Mouse (Mus musculus) MEL (cell line): ENCODE results near the gene Clcn5. TPM values are rescaled to one million over a fixed set of nuclear protein-coding genes. Genes with fewer than 3 reads are reported as not detected.
A peak's percentile ranks its signal among the peaks of the same experiment; 100 is the strongest.

Experiments used
- DNase-seq: peaks from one replicate; pipeline ENCODE4 v3.0.0; 2011; ENCODE audit warnings: low read depth, low spot score
- H3K27ac ChIP-seq: 2 replicates; pipeline ENCODE4 v1.5.1; 2012; ENCODE audit warnings: low read depth, mild to moderate bottlenecking, control low read depth, low read length, moderate library complexity; ENCODE audit not compliant: control insufficient read depth
- H3K27me3 ChIP-seq, 2 experiments: fragments of 150-350 bp in 1 of 2; sonication (generic) in 1 of 2; 2 replicates each; pipeline ENCODE4 v1.6.1; 2012; ENCODE audit warnings: low read length in 2 of 2, mild to moderate bottlenecking in 2 of 2, improper control_type of control experiment in 1 of 2, moderate library complexity in 1 of 2; ENCODE audit not compliant: insufficient read depth in 2 of 2, control insufficient read depth in 1 of 2
- H3K36me3 ChIP-seq, 2 experiments: 2 replicates each; pipeline ENCODE4 v1.6.1; 2012 to 2014; ENCODE audit warnings: low read length in 2 of 2, improper control_type of control experiment in 1 of 2, inconsistent platforms in 1 of 2, mild to moderate bottlenecking in 1 of 2; ENCODE audit not compliant: insufficient read depth in 2 of 2, control insufficient read depth in 1 of 2
- H3K4me1 ChIP-seq, 2 experiments: fragments of 150-350 bp in 1 of 2; sonication (generic) in 1 of 2; 2 replicates each; pipeline ENCODE4 v1.6.1; 2012; ENCODE audit warnings: low read length in 2 of 2, improper control_type of control experiment in 1 of 2, mild to moderate bottlenecking in 1 of 2; ENCODE audit not compliant: insufficient read depth in 2 of 2, control insufficient read depth in 1 of 2
- H3K4me3 ChIP-seq, 2 experiments: fragments of 150-350 bp in 1 of 2; sonication (generic) in 1 of 2; 2 replicates each; pipeline ENCODE4 v1.5.1; 2012; ENCODE audit warnings: low read depth in 2 of 2, low read length in 2 of 2, mild to moderate bottlenecking in 2 of 2, moderate library complexity in 2 of 2, control low read depth in 1 of 2, improper control_type of control experiment in 1 of 2; ENCODE audit not compliant: control insufficient read depth in 1 of 2, insufficient read depth in 1 of 2
- H3K79me2 ChIP-seq: 2 replicates; pipeline ENCODE4 v1.6.1; 2012; ENCODE audit warnings: mild to moderate bottlenecking, low read length, moderate library complexity; ENCODE audit not compliant: control insufficient read depth, poor library complexity, insufficient read depth
- H3K9ac ChIP-seq: 2 replicates; pipeline ENCODE4 v1.6.1; 2012; ENCODE audit warnings: low read depth, mild to moderate bottlenecking, control low read depth, low read length, moderate library complexity; ENCODE audit not compliant: control insufficient read depth, poor library complexity, severe bottlenecking
- H3K9me3 ChIP-seq: fragments of 150-350 bp; sonication (generic); replicated peaks from 2 replicates; pipeline ENCODE4 v1.6.1; 2012; ENCODE audit warnings: mild to moderate bottlenecking, low read length, improper control_type of control experiment, moderate library complexity; ENCODE audit not compliant: insufficient read depth
- BHLHE40 ChIP-seq: IDR thresholded peaks from 2 replicates; pipeline ENCODE4 v1.6.1; 2012; ENCODE audit warnings: low read depth, mild to moderate bottlenecking, inconsistent platforms, low read length, improper control_type of control experiment, borderline replicate concordance
- CHD2 ChIP-seq: IDR thresholded peaks from 2 replicates; pipeline ENCODE4 v1.6.1; 2011; ENCODE audit warnings: low read length, improper control_type of control experiment
- CTCF ChIP-seq, 3 experiments: IDR thresholded peaks in 2 of 3; conservative IDR thresholded peaks in 1 of 3; 2 replicates each; pipeline ENCODE4 v1.5.1; 2011 to 2012; ENCODE audit warnings: low read length in 3 of 3, low read depth in 2 of 3, mild to moderate bottlenecking in 2 of 3, improper control_type of control experiment in 1 of 3, inconsistent platforms in 1 of 3, mixed read lengths in 1 of 3, moderate library complexity in 1 of 3; ENCODE audit not compliant: control insufficient read depth in 1 of 3, insufficient read depth in 1 of 3, poor library complexity in 1 of 3, severe bottlenecking in 1 of 3
- E2F4 ChIP-seq: IDR thresholded peaks from 2 replicates; pipeline ENCODE4 v1.6.1; 2011; ENCODE audit warnings: low read depth, low read length, improper control_type of control experiment, borderline replicate concordance
- ELF1 ChIP-seq: IDR thresholded peaks from 2 replicates; pipeline ENCODE4 v1.6.1; 2014; ENCODE audit warnings: low read depth, mild to moderate bottlenecking, inconsistent platforms, low read length, improper control_type of control experiment, moderate library complexity
- HCFC1 ChIP-seq: IDR thresholded peaks from 2 replicates; pipeline ENCODE4 v1.6.1; 2012; ENCODE audit warnings: low read depth, mild to moderate bottlenecking, inconsistent platforms, low read length, improper control_type of control experiment, moderate library complexity
- MAFK ChIP-seq: IDR thresholded peaks from 2 replicates; pipeline ENCODE4 v1.6.1; 2011; ENCODE audit warnings: low read depth, mild to moderate bottlenecking, low read length, improper control_type of control experiment, borderline replicate concordance
- MAX ChIP-seq: IDR thresholded peaks from 2 replicates; pipeline ENCODE4 v1.6.1; 2011; ENCODE audit warnings: low read length, improper control_type of control experiment
- MAZ ChIP-seq: IDR thresholded peaks from 2 replicates; pipeline ENCODE4 v1.6.1; 2012; ENCODE audit warnings: low read depth, mild to moderate bottlenecking, inconsistent platforms, low read length, improper control_type of control experiment
- MXI1 ChIP-seq: IDR thresholded peaks from 2 replicates; pipeline ENCODE4 v1.6.1; 2011; ENCODE audit warnings: mild to moderate bottlenecking, low read depth, low read length, improper control_type of control experiment
- MYC ChIP-seq: IDR thresholded peaks from 2 replicates; pipeline ENCODE4 v1.6.1; 2011; ENCODE audit warnings: low read depth, mild to moderate bottlenecking, low read length, improper control_type of control experiment, moderate library complexity
- NELFE ChIP-seq: IDR thresholded peaks from 2 replicates; pipeline ENCODE4 v1.6.1; 2011; ENCODE audit warnings: low read depth, low read length, improper control_type of control experiment
- NRF1 ChIP-seq: IDR thresholded peaks from 2 replicates; pipeline ENCODE4 v1.6.1; 2014; ENCODE audit warnings: low read depth, mild to moderate bottlenecking, inconsistent platforms, low read length, improper control_type of control experiment, moderate library complexity; ENCODE audit not compliant: poor library complexity, insufficient read depth, severe bottlenecking
- POLR2A ChIP-seq, 2 experiments: IDR thresholded peaks; 2 replicates each; pipeline ENCODE4 v1.6.1; 2011 to 2012; ENCODE audit warnings: low read length in 2 of 2, mild to moderate bottlenecking in 2 of 2, control low read depth in 1 of 2, improper control_type of control experiment in 1 of 2, low read depth in 1 of 2, moderate library complexity in 1 of 2; ENCODE audit not compliant: control insufficient read depth in 1 of 2, insufficient read depth in 1 of 2, poor library complexity in 1 of 2
- POLR2AphosphoS5 ChIP-seq: IDR thresholded peaks from 2 replicates; pipeline ENCODE4 v1.6.1; 2012; ENCODE audit warnings: low read depth, borderline replicate concordance, mild to moderate bottlenecking, inconsistent platforms, low read length, moderate library complexity, mixed read lengths
- RAD21 ChIP-seq: IDR thresholded peaks from 2 replicates; pipeline ENCODE4 v1.6.1; 2011; ENCODE audit warnings: mild to moderate bottlenecking, low read depth, low read length, improper control_type of control experiment
- SIN3A ChIP-seq: IDR thresholded peaks from 2 replicates; pipeline ENCODE4 v1.6.1; 2012; ENCODE audit warnings: low read length, improper control_type of control experiment, inconsistent platforms
- SMC3 ChIP-seq: IDR thresholded peaks from 2 replicates; pipeline ENCODE4 v1.6.1; 2011; ENCODE audit warnings: low read depth, low read length, improper control_type of control experiment
- TBP ChIP-seq: IDR thresholded peaks from 2 replicates; pipeline ENCODE4 v1.8.0; 2011; ENCODE audit warnings: low read depth, low read length, improper control_type of control experiment
- USF1 ChIP-seq: IDR thresholded peaks from 2 replicates; pipeline ENCODE4 v1.6.1; 2014; ENCODE audit warnings: low read depth, mild to moderate bottlenecking, inconsistent platforms, low read length, improper control_type of control experiment, moderate library complexity
- ZC3H11A ChIP-seq: IDR thresholded peaks from 2 replicates; pipeline ENCODE4 v1.6.1; 2012; ENCODE audit warnings: low read depth, mild to moderate bottlenecking, inconsistent platforms, low read length, improper control_type of control experiment
- ZKSCAN1 ChIP-seq: IDR thresholded peaks from 2 replicates; pipeline ENCODE4 v1.6.1; 2012; ENCODE audit warnings: low read depth, mild to moderate bottlenecking, inconsistent platforms, low read length, improper control_type of control experiment, moderate library complexity
- ZMIZ1 ChIP-seq: IDR thresholded peaks from 2 replicates; pipeline ENCODE4 v1.6.1; 2012; ENCODE audit warnings: low read depth, mild to moderate bottlenecking, inconsistent platforms, low read length, improper control_type of control experiment, moderate library complexity
- ZNF384 ChIP-seq: IDR thresholded peaks from 2 replicates; pipeline ENCODE4 v1.6.1; 2012; ENCODE audit warnings: low read depth, mild to moderate bottlenecking, inconsistent platforms, low read length, improper control_type of control experiment
- polyA plus RNA-seq, 2 experiments: library from polyadenylated mRNA; stranded (reverse) in 1 of 2; unstranded in 1 of 2; fragments of >175 nt in 1 of 2; fragments of >200 nt in 1 of 2; gene quantifications; 2 replicates each; pipeline versions ENCODE4 v1.2.1 to v1.2.4; 2012; ENCODE audit warnings: low replicate concordance in 2 of 2, low read depth in 1 of 2; ENCODE audit not compliant: insufficient read length in 2 of 2, insufficient read depth in 1 of 2, missing spikeins in 1 of 2
- total RNA-seq: library from RNA; depleted of rRNA; stranded (reverse); fragments of 300-350 nt; gene quantifications from 2 replicates; pipeline ENCODE4 v1.2.3, GENCODE M21; 2012; rRNA removed

The Clcn5 gene
- total RNA-seq: 8.1 and 12.4 TPM in 2 replicates
- polyA plus RNA-seq: 10 to 100 TPM in 1 of 2 experiments, not detected in 1; 10.4 TPM

DNA sequence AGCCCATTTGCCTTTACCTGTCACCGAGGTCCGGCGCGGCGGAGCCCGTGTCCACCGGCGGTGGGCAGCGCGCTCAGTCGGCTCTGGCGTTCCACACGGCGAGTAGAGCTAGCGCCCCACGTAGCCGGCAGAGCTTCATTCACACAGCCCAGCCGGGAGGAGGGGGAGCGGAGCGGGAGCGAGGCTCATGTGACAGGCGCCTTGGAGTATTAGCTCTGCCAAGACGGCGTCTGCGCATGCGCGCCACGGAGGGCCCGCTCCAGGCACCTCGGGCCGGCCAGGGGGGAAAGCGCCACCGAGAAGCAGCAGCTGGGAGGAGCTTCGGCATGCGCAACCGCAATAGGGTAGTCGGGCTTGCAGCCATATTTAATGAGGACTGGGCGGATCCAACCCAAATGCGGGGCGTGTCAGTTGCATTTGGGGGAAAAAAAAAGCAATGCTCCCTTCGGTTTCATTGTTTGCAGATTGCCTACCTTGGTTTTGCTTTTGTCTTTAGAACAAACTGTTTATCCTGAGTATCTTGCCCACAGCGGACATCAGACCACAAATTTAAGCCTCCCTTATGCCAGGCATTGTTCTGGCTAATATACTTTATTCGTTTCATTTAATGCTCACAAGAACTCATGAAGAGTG, at the start of gene Clcn5:
Gene Clcn5 (minus strand): TSS at position 270 of the 633 bp plus-strand sequence.
- H3K4me1 ChIP-seq: peaks cover 0 to 4% of the 10 kb centered on the region in 2 experiments; a peak in 2 of 4 replicates
- DNase-seq: peak; percentile 98
- TF ChIP-seq E2F4 (no peak), ZC3H11A (no peak), TBP (0 out of 2 replicates have a peak, but pooled peaks have one; percentile 39), USF1 (peak; percentile 87), CHD2 (no peak), ZNF384 (peak; percentile 94), ZKSCAN1 (no peak; the same call in 1 of the 2 replicates), MYC (0 out of 2 replicates have a peak, but pooled peaks have one; percentile 42), ZMIZ1 (peak; percentile 45; the same call in 1 of the 2 replicates), MAZ (peak; percentile 62; the same call in 1 of the 2 replicates), SIN3A (peak; percentile 41; the same call in 1 of the 2 replicates), ELF1 (no peak), POLR2A (IDR thresholded peaks at IDR 0.05; ENCODE audit: control insufficient read depth in 1 of 2, insufficient read depth in 1 of 2, low read depth in 1 of 2, low read length in 2 of 2, poor library complexity in 1 of 2) (peak; percentile 69 to 74), BHLHE40 (no peak), HCFC1 (peak; percentile 62), NRF1 (peak; percentile 95), NELFE (peak; percentile 75), MAX (peak; percentile 42; the same call in 1 of the 2 replicates), MXI1 (peak; percentile 62)
- H3K9ac ChIP-seq: peak within 1 kb of the TSS; percentile 88
- peak within 1 kb of the TSS; percentile 61 for H3K27ac ChIP-seq
- H3K36me3 ChIP-seq: peaks cover 0 to 16% of the 10 kb centered on the region in 2 experiments; a peak in 2 of 4 replicates
- no peaks in the 10 kb centered on the region for H3K27me3 ChIP-seq
- no peaks in the 10 kb centered on the region; the same call in 1 of the 2 replicates for H3K79me2 ChIP-seq
- no peaks in the 10 kb centered on the region for H3K9me3 ChIP-seq
- peak within 1 kb of the TSS; percentile 85 to 92 for H3K4me3 ChIP-seq

GRCm38 (mm10) chrX:7325455-7325854, 6.3 kb upstream of the Clcn5 start:
- peak; percentile 72 for DNase-seq
- no peak overlapping the region for H3K27ac ChIP-seq
- no peak overlapping the region for H3K4me3 ChIP-seq
- TF ChIP-seq MAFK: no peak
- TF ChIP-seq ZC3H11A: peak; percentile 40; the same call in 1 of the 2 replicates
- no peak for TF ChIP-seq MAX
- TF ChIP-seq ZKSCAN1: no peak
- TF ChIP-seq POLR2AphosphoS5: no peak
- peak; percentile 62 for TF ChIP-seq RAD21
- TF ChIP-seq E2F4: no peak
- no peak for TF ChIP-seq MAZ
- peak; percentile 49 to 64 (median 64) for TF ChIP-seq CTCF (IDR thresholded peaks at IDR 0.05 in 2 of 3, conservative IDR thresholded peaks at IDR 0.05 in 1 of 3; ENCODE audit: control insufficient read depth in 1 of 3, insufficient read depth in 1 of 3, low read depth in 2 of 3, low read length in 3 of 3, poor library complexity in 1 of 3, severe bottlenecking in 1 of 3)
- TF ChIP-seq SMC3: peak; percentile 51
- H3K4me1 ChIP-seq: no peaks in the 10 kb centered on the region; a peak in 2 of 4 replicates
- H3K9ac ChIP-seq: no peak overlapping the region
- no peaks in the 10 kb centered on the region for H3K9me3 ChIP-seq
- H3K36me3 ChIP-seq: no peaks in the 10 kb centered on the region
- no peaks in the 10 kb centered on the region for H3K79me2 ChIP-seq
- H3K27me3 ChIP-seq: peaks cover 4 to 6% of the 10 kb centered on the region in 2 experiments
